Mouse (Mus musculus) c-Kit-positive CD71-positive TER-119-negative erythroid progenitor cells, embryonic 14.5 days (primary cell): ENCODE results near the gene Abcg8.

Experiments
- DNase-seq: peaks from one replicate; pipeline ENCODE4 v3.0.0-alpha.2; 2013; ENCODE audit warnings: low read depth

Abcg8 gene

DNA sequence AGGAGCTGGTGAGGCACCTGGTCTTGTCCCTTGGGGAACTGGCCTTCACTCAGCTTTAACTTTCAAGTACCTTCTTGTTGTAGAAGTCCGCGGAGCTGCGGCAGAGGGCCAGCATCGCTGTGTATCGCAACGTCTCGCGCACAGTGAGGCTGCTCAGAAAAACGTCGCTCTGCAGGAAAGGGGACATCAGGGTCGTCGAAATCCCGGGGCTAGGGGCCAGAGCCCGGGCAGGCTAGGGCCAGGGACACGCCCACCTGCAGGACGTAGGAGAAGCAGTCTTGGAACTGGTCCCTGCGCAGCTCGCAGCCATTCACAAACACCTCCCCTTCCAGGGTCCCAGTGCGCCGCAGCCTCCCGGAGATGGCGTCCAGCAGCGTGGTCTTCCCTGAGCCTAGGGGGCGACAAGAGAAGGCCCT is at the start of gene Abcg8:
Gene Abcg8 (plus strand): TSS at position 352 of the 416 bp plus-strand sequence.
- no peak for DNase-seq

DNA sequence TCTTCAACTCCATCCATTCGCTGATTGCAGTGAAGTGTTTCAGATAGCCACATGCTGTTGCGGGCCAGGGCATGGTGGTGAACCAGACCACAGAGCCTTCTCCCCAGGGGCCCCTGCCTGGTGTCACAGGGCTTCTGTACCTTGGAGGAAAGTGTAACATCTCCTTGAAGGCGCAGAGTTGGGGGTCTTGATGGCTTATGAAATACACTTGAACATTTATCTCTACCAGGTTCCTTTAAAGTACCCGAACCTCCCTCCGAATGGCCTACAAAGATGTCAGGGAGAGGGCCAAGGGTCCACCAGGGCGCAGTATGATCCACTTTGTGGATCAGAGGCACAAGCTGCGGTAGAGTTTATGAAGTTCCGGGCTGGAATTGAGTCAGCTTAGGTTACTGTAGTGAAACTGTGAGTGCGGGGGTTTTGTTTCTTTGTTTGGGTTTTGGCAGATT is 49.2 kb upstream of the Abcg8 start:
- DNase-seq = no peak

DNA sequence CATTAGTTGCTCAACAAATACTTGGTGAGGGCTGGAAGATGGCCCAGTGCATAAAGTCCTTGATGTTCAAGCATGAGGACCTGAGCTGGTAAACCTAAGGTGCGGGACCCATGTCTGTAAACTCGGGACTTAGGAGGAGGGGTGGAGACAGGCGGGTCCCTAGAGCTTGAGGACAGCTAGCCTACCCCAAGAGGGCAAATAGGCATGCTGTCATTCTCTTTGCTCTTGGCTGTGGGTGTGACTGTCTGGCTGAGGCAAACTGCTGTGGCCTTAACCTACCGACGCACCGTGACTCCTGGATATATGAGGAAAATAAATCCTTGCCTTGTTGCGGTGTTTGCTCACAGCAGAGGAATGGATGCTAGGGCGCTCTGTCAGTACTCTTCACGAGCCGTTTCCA is 48.4 kb upstream of the Abcg8 start:
- DNase-seq = no peak

DNA sequence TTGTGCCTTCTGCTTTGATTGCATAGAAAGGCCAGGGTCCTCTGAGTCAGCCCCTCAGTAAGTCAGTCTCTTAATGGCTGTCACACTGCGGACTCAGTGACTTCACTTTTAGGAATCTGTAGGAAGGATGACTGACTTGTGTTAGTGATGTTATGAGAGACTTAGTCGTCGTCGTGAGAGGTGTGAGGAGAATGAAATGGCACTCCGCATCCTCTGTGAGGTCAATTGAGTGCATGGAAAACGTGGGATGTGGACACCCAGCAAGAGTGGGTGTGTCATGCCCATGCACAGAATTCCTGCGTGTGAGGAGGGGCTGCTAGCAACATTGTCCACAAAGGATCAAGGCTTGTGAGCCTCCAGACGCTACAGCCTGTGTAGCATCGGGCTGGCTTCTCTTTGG is 47.5 kb upstream of the Abcg8 start:
- DNase-seq = no peak

DNA sequence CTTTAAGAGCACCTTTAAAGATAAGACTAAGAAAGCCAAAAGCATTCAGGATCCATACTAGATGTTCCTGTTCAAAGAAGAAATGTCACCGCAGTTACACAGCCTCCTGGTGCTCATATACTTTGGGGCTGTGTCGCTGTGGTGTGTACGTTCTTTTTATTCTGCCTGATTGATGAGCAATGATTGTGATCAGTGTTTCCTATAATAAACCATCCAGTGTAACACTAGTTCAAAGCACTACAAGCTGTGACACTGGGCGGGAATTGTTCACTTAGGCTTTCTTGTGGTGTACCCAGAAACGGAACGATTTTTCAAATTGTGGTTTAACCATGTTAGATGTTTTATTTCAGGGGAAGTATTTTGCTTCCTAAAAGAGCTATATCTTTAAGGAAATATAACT is 44.3 kb upstream of the Abcg8 start:
- DNase-seq = no peak

DNA sequence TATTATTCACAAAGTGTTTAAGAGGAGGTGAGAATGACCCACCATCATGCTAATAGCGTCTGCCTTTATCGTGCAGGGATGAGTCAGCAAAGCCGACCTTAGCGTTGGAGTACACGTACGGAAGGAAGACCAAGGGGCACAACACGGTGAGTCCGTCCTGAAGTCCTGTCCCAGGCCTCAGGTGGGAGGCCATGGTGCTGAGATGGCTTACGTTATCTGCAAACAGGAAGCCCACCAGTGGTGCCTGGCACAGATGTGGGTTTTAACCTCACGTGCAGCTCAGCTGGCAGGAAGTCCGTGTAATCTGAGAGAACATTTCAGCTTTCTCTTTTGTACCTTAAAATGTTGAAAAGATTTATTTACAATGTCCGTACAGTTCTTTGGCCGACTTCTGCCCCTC is 42.7 kb upstream of the Abcg8 start:
- no peak for DNase-seq

DNA sequence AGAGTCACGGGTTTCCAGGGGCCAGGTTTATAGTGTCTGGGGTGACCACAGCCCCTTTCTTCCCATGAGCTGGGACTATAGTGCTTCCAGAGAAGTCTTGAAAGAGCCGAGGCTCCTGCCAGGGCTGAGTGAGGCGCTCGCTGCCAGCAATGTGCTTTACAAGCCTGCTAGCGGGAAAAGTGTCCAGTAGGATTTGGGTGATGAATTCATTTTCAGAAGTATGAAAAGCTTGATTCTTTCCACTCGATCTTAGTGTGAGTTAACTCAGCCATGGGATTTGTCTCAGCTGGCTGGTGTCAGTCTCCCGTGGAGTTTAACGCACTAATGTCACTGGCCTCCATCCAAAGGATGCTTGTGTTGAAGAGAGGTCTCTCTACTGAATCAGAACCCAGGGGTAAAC is 39.8 kb upstream of the Abcg8 start:
- no peak for DNase-seq

DNA sequence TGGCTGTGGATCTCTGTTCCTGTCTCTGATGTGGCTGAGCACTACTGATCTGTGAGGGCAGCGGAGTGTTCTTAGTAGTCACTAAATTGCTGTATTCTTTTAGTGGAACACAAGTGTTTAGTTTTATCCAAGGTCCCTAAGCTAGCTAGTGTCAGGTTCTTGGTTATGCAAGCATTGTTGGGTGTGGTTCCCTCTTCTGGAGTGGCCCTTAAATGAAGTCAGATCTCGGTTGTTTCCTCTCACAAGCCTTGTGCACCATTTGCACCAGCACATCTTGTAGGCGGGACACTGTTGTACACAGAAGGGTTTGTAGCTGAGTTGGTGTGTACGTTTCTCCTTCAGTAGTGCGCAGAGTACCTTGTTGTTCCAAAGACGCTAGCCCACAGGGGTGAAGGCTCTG is 38.1 kb upstream of the Abcg8 start:
- no peak for DNase-seq

DNA sequence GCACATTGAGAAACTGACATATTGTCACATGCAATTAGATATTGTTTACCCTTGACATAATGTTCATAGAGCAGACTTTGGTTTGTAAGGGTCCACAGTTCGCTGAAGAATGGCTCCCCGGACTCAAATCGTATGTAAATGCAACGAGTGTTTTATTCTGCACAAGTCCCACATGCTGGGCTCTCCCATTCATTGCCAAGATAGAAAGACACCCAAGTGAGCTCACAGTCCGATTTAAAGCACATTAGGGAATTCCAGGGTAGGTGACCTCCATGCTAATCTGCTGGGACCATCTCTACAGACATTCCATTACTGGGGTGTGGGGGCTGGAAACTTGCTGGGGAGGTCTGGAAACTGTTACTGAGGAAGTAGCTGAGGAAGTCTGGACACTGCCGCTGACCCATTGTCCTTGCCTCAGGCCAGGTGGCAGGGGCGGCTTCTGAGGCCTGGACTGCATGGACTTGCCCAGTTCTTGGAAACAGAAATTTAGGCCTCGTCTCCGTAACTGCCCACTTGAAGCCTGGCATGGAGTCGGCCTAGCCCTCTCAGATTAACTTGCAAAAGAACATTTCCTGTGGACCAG is 36.2 kb upstream of the Abcg8 start:
- DNase-seq = no peak

DNA sequence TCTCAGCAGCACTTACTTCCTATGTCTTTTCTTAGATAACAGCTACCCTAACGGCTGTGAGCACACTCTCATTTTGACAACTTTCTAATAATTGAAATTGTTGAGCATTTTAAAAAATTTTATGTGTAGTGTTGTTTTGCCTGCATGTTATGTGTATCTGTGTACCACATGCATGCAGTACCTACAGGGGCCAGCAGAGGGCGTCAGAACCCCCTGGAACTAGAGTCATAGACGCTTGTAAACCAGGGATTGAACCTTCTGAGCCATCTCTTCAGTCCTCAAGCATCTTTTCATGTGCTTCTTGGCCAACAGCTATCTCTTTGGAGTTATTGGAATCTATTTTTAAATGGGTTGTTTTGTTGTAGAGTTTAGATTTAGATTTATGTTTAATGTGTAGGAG is 34.2 kb upstream of the Abcg8 start:
- DNase-seq = peak; percentile 23

DNA sequence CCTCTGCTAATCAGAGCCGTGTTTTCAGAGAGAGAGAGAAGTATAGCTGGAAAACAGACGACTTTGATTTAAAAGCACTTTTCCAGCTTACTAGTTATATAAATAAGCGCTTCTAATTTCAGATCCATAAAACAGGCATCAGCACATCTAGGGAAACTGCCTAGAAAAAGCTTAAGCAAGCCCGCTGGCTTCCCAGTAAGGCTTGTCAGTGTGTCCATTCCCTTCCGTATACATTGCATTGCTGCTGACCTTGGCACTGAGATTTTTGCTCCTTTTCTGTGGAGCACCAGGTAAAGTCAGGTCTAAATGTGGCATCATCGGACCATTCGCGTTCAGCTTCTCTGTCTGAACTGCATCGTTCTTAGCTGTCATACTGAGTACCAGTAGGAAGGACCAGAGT is 33.8 kb upstream of the Abcg8 start:
- no peak for DNase-seq

DNA sequence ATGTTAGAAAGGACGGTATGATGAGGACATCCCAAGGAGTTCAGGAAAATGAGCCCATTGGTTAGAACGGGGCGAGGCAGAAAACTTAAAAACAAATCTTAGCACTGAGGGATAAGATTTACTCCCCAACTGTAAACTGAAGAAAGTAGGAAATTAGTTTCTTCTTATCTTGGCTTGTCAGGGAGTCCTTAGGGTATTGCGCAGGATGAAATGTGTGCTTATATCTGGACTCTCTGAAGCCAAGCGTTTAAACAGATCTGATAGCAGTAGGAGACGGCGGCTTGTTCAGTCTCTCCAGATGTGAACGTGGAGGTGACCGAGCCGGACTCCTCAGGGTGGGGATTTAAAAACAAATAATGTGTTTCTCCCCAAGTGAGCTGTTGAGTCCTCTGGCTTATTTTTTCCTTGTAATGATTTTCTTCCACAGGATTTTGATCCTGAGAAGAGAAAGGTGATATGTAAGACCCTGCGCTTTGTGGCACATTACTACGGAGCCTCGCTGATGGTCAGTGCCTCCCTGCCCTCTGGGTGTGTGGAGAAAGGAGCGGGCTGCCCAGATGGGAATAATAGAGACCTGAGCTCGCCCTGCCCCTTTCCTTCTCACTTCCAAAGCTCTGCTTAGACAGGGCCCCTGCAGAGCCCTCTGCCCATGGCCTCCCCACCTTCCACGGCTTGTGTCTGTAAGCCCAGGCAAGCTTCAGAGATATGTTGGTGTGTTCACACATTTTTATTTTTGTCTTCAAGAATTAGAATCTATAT is 31.6 kb upstream of the Abcg8 start:
- DNase-seq = no peak

DNA sequence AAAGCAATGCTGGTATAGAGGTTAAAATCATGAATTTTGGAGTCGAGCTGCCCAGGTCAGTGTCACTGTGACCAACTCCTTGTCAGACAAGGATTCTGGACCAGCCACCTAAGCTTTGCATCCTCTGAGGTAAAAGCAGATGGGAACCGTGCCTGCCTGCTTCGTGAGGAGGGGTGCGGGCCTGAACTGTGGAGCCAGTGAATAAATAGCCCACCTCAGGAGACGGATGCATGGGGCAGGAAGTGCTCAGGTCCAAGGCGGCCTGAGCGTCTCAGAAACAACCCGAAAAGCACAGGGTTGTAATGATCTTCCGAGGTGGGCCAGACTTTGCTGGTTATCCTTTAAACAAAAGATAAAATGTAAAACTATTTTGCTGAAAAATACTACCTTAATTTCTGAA is 31.0 kb upstream of the Abcg8 start:
- DNase-seq = no peak

DNA sequence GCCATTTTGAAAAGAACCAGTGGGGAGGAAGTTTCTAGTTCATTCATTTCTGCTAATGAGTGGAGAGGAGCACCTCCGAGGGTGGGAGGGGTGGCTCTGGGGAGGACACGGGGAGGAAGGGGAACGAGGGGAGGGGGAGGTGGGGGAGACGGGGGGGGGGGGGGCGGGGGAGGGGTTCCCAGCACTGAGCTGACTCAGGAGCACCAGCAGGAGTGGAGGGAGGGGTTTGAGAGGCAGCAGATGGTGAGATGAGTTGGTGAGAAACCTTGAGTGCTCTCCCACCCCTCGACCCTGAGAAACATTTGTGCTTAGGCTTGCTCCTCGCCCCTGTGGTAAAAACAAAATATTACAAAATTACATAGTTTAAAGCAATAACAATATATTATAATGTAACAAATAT is 30.2 kb upstream of the Abcg8 start:
- no peak for DNase-seq

DNA sequence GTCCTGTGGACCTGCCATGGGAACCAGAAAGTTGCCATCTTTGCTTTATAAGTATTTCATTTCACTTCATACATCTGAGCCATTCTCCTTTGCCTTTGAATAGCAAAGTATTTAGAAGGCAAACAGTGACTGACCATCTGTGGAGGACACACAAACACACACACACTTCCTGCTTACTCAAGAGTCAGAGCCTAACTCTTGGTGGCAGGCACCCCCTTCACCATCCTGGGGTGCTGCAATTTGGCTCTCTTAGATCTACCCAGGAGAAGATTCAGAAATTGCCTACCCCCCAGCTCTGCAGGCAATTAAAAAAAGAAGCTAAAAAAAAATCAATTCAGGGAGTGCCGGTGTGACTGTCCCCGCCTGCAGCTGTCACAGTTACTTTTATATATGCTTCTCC is 29.6 kb upstream of the Abcg8 start:
- DNase-seq = no peak

DNA sequence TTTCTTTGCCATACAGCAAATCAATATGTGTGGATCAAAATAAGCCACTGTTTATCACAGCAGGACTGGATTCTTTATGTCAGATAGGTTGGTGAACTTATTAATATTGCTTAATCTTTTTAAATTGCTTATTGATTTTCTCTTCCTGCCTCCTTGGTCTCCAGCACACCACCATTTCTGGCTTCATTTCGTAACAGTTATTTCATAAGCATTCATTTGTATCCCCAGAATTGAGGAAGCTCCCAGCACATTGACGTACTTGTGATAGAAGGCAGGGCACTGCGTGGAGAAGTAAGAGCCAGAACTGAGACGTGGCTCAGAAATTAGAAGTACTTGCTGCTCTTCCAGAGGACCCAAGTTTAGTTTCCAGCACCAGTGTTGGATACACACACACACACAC is 28.5 kb upstream of the Abcg8 start:
- no peak for DNase-seq

DNA sequence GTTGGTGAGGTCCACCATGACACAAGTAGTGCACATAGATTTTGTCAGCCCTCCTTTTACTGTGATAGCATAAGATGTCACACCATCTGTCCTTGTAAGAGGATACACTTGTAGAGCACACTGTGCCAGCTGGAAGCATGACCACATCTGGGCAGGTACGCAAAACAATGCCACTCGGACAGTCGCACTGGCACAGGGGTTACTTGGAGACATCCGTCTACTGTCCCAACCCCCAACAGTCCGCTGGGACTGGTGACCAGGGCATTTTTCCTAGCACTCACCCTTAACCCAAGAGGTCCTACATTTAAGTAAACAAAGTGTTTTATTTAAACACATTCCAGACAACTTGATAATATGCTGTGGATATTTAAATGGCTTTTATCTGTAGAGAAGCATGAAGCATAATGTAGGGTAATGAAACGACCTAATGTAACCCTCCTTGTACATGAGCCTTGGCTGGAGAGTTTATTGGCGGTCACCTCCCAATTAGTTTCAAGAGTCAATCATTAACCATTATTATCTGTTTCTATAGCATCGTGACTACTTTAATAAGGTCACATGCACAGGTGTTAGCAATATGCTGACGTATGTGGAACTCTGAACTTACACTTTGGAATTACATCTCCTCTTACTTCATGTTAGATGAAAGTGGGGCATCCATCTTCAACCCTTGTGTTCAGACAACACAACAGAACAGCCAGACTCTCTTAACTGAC is 25.6 kb upstream of the Abcg8 start:
- no peak for DNase-seq

DNA sequence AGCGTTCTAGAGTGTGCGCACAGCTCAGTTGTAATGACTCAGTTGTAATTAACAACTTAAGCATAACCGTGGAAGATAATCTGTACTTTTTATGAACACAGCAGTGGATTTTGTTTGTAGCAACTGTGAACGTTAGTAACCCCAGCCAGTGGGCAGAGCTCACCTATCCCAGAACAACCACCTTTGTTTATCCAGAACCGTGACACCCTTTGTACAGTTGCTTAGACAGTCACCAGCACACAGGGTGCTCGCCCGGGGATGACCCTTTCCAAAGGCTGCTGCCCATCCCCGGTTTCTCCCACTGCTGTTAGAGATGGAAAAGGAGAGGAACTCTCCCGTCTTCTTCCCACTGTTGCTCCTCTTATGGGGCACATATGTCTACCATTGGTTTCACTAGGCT is 22.6 kb upstream of the Abcg8 start:
- DNase-seq = no peak

DNA sequence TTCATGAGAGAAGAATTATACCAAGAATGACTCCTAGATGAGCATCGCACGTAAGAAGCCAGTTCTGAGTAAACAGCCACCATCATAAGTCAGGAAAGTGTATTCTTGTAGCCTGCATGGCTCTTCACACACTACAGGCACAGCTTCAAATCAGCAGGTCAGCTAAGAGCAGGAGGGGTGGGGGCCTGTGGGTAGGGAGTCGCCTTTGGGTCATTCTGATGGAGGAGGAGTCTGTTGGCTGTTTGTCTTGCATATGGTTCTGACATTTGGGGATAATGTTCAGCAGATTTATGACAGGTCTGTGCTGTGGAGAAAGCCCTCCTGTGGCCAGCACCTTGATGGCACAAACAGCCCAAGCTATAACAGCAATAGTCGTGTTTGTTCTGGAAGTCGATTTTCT is 19.9 kb upstream of the Abcg8 start:
- no peak for DNase-seq

DNA sequence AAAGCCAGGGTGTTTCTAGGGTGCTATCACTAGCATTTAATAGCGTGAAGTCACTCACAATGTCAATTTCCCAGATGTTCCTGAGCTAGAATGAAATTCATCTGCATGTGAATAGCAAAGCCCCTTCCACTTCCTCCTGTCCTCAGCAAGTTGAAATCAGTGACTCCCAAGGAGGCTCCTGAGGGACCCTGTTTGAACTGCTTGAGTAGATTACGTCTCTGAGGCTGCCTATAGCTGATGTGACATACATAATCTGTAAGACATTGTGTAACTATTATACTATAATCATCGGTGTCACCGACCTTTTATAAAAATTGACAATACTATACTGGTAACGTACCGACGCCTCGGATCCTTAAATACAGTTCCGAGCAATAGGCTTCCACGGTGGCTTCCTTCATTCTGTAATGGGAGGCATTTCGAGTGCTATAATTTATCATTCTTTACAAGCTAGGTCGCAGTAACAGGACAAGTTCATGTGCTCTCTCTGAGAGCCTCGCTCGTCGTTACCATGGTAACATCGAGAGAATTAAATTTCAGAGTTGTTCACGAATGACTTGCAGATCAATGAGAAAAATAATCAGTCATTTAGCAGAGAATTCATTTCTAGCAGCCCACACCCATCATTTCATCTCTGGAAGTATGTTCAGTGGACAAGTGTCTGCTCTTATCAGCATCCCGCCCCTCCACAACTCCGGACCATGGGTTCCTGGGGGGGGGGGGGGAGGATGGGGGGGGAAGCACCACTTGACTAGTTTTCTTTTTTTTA is 19.3 kb upstream of the Abcg8 start:
- no peak for DNase-seq

DNA sequence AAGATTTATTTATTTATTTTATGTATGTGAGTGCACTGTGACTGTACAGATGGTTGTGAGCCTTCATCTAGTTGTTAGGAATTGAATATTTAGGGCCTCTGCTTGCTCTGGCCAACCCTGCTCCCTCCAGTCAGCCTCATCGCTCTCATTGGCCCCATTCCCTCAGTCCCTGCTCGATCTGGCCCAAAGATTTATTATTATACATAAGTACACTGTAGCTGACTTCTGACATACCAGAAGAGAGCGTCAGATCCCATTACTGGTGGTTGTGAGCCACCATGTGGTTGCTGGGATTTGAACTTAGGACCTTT is 18.7 kb upstream of the Abcg8 start:
- DNase-seq = no peak

DNA sequence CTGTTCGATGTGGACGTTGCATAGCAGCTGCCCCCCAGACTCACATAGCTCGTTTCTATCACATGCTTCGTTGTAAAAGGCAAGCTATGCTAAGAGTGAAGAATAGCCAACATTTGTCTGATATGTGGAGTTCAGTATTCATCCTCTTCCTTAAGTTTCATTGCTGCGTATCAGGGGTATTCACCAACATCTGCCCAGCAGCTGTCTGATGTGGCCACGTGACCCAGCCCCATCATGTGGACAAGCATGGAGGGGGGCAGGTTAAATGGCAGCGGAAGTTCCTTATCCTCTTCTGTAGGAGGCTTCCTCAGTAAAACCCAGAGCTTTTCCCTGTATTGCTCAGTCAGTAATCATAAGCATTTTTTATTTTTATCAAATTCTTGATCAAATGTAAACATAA is 18.3 kb upstream of the Abcg8 start:
- no peak for DNase-seq

DNA sequence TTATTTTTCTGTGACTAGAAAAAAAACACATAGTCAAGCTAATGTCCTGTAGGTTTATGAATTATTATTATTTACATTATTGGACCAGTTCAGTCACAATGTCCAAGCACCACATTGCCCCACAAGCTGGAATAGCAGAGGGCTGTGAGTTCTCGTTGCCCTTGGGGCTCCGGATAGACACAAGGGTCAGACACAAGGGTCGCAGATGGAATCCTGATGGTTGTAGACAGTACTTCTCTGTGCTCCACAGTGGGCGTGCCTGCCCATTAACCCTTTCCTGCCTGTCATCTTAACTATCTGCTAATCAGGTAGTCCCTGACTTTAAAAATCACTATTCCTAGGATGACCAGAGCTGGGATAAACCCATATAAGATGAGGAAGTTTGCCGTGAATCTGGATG is 17.9 kb upstream of the Abcg8 start:
- DNase-seq = no peak
